Mouse (Mus musculus): ENCODE data around the gene Gsg1l. TPM values are rescaled to one million over a fixed set of nuclear protein-coding genes. Genes with fewer than 3 reads are reported as not detected.
A peak's percentile ranks its signal among the peaks of the same experiment; 100 is the strongest.

Gene Gsg1l
- total RNA-seq, 2 experiments from 2014 or later = 12.6 to 12.7 TPM

- peak in 1 of 2 experiments; percentile 14 for DNase-seq
Measured at GRCm38 (mm10) chr7:125983902-125984841, 98.0 kb downstream of the Gsg1l start.

DNA sequence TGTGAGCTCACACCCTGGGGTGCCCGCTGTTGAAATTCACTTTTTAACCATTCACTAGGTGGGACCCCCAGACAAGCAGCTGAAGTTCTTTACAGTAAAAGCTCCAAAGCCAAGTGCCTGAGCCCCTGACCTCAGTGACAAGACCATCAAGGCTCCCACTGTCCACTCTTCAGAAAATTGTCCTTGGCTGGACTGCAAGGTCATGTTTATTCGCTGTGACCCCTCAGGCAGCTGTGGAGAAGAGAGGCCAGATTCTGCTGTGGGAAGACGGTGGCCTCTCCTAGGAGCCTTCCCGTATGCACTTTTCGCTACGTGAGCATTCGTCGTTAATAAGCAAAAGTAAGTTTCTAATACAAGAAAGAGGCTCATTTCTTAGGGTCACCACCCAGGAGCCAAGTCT lies 102.6 kb downstream of the Gsg1l start:
- DNase-seq = no peak

DNA sequence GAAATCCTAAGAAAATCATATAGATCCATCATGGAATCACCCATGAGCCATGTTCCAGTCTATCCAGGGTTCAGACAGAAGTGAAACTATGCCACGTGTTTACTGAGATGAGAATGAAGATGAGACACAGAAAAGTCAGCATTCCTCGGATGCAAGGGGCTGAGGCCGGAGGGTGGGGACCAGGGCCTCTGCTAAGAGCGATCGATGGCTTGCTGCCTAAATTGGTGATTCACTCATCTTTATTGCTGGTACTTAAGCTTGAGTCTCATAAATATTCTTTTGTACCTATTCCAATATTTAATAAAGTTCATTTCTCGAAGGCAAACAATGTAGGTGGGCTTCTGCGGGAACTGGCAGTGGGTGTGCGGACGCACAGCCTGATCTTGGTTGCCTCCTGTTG lies 105.5 kb downstream of the Gsg1l start:
- no peak for DNase-seq

DNA sequence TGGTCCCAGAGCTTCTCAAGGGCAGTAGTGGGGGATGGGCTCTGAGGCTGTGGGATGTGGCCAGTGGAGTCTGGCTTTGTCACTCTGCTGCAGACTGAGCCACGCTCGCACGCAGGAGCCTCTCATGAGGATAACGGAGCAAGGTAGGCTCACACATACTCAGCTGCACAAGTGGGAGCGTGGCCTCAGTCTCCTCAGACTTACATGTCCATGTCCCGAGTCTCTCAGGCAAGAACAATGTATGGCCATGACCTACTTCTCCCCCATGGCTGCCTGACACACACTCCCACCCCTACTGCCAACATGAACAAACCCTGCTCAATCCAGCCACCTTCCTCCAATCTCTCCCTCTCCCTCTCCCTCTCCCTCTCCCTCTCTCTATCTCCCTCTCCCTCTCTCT lies 106.8 kb downstream of the Gsg1l start:
- DNase-seq = no peak

DNA sequence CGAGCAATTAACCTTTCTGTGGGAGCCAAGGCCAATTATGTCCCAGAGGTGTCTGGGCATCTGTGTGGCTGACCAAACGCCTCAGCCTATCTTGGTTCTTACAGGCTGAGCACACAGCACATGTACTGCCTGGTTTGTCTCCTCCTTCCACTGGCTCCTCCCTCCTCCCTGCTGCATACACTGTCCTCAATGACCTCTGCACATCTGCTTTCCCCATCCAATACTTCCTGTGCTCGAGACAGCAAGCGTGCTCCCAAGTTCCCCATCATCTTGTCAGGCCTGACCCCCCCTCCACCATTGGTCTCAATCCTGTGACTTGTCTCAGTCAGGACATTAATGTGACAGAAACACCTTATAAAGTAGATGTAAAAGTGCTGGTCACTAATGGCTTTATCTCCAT lies 108.3 kb downstream of the Gsg1l start:
- no peak for DNase-seq

DNA sequence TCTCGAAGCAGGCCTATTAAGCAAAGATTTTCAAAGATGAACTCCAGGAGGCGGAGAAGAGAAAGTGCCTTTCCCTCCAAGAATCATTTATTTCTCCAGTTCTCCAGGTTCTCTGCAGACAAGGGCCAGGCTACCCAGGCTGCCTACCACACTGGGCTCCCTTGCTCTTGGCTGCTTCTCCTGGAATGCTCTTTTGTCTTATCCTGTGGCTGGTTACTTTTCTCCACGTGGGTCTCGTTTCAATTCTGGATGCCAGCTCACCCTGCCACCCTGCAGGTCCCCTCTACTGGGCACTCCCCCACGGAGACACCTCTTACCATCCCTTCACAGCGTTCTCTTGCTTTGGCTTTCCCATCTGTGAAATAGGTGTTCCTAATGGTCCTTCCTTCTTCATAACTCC lies 109.4 kb downstream of the Gsg1l start:
- DNase-seq = no peak

- DNase-seq = no peak
Measured at GRCm38 (mm10) chr7:125972174-125972672, 110.0 kb downstream of the Gsg1l start.

GRCm38 (mm10) chr7:125969076-125969475 lies 113.1 kb downstream of the Gsg1l start:
- no peak for DNase-seq

GRCm38 (mm10) chr7:125966402-125967261 lies 115.6 kb downstream of the Gsg1l start:
- DNase-seq = no peak

DNA sequence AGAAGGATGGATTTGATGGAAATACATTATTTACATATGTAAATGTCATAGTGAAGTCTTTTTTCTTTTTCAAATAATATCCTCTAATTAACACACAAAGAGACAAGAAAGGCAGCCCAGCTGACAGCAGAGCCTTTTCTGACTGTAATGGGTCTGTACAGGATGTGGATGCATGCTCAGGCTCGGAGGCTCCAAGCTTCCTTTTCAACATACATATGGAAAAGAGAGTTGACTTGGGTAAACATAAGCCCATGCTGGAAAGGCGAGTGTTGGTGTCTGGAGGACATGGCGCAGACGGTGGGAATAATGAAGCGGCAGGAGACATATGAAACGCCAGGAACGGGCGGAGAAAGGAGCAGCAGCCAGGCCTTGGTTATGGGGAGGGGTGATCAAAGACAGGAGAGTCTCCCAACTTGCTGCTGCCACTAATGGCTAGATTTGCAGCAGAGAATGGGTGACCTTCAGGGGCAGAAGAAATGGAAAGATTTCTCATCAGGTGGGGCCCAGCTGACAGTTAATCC lies 118.1 kb downstream of the Gsg1l start:
- no peak for DNase-seq

DNA sequence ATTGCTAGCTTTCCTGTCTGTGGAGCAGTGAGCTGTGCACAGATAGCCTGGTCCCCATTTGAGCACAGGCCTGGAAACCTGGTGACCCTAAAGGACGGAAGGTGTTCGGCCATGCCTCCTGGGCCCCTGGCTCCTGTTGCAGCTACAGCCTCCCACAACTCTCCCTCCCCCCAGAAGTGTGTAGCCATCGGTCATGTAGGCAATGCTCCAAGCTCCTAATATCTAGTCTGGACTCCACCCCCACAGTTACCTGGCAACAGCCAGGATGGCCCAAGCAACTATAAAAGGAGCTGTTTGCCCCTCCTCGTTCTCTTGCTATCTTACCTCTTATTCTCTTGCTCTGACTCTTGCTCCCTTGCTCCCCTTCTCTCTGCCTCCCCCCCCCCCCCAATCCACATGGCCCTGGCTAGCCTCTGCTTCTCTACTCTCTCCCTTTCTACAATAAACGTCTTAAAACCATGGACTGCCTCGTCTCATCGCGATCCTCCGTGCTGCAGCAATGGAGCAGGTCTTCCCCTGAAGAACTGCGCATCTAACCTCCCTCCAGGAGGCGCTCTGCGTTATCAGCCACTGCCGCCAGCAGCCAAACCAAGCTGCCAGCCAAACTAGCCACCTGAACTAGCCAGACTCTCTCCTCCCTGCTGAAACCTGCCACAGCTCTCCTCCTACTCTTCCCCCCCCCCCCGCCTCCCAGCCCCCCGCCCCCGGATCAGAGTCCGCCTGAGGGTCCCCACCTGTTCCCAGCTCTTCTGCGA lies 122.7 kb downstream of the Gsg1l start:
- DNase-seq = no peak

- no peak for DNase-seq
Measured at GRCm38 (mm10) chr7:125958856-125959255, 123.4 kb downstream of the Gsg1l start.

DNA sequence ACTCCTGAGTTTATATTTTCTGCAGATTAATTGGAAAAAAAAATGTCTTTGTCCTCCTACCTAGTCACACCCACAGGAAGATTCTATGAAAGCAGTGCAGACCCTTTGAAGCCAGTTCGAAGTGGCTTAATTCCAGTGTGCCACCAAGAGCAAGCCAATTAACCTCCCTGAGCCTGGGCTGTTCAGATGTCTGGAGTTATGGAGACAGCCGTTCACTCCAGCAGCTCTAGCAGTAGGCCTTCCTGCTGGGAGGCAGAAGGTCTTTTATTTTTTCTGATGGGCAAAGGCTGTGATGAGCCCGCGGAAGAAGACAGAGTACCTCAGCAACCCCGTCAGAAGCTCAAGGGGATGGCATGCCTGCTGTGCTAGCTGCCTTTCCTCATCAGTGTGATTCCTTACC lies 127.2 kb downstream of the Gsg1l start:
- no peak for DNase-seq

- no peak for DNase-seq
Measured at GRCm38 (mm10) chr7:125954356-125954878, 127.8 kb downstream of the Gsg1l start.

DNA sequence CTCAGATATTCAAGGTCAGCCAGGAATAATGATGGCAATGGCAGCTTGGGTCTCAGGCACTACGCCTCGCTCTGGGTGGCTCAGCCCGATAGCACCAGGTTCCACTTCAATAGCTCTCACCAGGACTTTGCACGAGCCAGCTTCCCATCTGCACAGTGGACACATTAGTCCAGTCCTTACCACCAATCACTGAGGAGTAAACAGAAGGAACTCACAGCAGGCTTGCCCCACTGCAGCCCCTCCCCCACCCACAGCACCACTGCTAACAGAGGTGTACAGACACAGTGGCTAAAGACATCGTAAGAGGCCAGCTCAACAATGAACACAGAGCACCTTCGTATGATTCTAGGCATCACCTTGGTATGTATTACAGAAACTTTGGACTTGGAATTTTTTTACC lies 128.4 kb downstream of the Gsg1l start:
- DNase-seq = no peak

DNA sequence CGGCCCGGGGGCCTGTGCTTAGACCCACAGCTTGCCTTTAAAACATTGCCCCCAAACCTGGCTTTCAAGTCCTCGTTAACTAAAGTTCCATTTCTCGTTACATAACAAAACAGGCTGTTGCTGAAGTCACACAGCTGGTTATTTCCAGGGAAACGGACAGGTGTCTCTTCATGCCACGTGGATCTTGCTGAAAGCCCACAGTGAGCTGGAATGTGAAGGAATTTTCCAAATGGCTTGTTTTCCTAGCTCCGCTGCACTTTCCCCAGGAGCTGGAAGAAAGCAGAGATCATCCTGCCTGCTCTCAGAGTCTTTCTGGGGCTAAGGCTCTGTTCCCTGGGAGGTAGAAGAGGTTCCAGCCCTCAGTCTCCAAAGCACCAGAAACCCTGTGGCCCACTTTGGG lies 130.3 kb downstream of the Gsg1l start:
- DNase-seq = no peak

DNA sequence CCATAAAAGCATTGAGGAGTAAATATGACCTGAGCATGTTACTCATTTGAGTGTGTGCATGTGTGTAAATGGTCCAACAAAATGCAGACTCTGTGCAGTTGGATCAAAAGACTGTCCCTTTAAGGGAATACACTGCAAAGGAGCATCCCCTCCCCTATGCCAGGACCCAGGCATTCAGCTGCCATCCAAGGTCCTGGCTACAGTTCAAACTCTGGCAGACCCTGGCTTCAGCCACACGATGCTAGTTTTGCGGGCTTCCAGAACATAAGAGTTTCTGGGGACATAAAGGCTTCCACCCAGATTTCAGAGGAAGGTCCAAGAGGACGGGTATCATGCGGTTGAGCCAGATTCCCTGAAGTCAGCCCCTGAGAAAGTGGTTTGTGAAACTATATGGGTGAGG lies 133.2 kb downstream of the Gsg1l start:
- no peak for DNase-seq

GRCm38 (mm10) chr7:125945915-125946314 lies 136.3 kb downstream of the Gsg1l start:
- DNase-seq = no peak

DNA sequence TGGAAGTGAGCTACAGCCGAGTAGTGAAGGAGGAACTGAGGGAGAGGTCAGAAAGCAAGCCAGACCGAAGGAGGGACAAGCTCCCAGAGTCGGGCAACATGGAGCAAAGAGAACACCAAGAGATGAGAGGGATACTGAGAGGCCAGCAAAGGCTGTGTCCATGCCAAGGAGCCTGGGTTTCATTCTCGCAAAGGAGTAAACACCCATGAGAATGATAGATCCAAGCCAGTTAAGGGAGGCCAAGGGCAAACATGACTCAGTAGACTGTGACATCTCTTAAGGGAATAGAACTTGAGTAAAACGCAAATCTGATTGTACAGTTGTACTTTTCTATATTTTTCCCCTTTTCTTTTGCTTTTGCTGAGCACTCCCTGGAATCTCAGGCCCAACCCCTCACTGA lies 137.6 kb downstream of the Gsg1l start:
- DNase-seq = no peak

DNA sequence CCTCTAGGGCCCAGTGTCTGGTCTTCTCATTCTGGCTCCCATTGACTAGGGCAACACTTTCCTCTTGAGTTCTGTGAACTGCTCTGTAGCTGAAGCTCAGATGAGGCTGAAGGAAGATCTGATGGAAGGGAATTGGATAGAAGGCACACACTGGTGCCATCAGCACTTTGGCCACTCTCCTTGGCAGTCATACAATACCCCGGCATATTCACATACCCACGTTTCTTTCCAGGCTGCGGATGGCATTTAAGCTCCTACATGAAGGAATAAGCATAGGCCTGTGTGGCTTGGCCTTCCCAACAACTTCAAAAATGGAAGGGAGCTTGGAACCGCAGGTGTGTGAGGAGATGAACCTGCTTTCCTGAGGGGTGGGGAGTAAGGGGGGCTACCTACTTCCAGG lies 138.7 kb downstream of the Gsg1l start:
- DNase-seq = no peak

DNA sequence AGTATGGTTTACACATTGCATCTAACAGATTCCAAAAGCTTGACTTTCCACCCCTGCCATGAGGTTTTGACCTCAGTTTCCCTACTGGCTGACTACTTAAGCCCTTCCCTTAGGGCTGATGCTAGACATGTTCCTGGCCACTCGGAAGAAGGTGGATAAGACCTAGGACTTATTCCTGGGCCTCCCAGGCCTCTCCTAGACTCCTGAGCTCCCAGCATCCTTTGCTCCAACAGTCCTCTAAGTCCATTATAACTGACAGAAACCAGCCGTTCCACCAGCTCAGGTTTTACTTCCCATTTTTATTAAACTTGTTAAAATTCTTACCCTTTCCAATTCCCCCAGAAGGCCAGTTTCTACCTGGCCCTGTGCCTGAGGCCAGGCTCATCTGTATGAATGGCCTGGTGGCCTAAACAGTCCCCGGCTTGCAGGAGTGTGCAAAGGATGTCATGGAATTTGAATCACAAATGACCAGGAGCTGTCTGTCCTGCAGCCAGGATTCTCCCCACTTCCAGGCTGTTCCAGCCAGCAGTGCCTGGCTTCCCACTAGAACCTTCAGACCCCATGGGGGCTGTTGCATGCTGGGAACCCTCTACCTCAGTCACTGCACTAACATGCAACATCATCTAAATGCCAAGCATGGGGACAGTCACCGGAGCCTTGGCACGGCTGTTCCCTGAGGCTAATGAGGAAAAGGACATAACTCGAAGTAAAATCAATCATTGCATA lies 139.7 kb downstream of the Gsg1l start:
- no peak for DNase-seq
